Mouse (Mus musculus) brain, embryonic 14.5 days (tissue): ENCODE measurements at regions not wholly inside any gene's neighbourhood (a gene's known extent, or its start where the extent isn't known, plus 50 kb on each side); places are given as distances from the start of the nearest gene placed in this dataset.

ENCODE experiments used
- DNase-seq: peaks from one replicate; pipeline ENCODE4 v3.0.0-alpha.2; 2011; ENCODE audit warnings: low read depth
- CTCF ChIP-seq: fragments of 200-500 bp; IDR thresholded peaks from 2 replicates; pipeline ENCODE4 v1.5.1; 2012; ENCODE audit warnings: inconsistent platforms, mild to moderate bottlenecking, moderate library complexity, borderline replicate concordance; ENCODE audit not compliant: insufficient read depth, insufficient read length; ENCODE audit errors: extremely low read depth
- POLR2A ChIP-seq: fragments of 200-500 bp; IDR thresholded peaks from 2 replicates; pipeline ENCODE4 v1.6.1; 2012; ENCODE audit warnings: mild to moderate bottlenecking, inconsistent platforms, borderline replicate concordance; ENCODE audit not compliant: poor library complexity, insufficient read depth, insufficient read length, severe bottlenecking; ENCODE audit errors: extremely low read depth

GRCm38 (mm10) chr1:163190841-163191240 lies 105.4 kb upstream of the Mroh9 start:
- DNase-seq: no peak
- no peak for TF ChIP-seq POLR2A
- no peak for TF ChIP-seq CTCF

- DNase-seq: no peak
- TF ChIP-seq CTCF (no peak), POLR2A (no peak)
Measured at GRCm38 (mm10) chr1:163181851-163182250, 96.4 kb upstream of the Mroh9 start.

DNA sequence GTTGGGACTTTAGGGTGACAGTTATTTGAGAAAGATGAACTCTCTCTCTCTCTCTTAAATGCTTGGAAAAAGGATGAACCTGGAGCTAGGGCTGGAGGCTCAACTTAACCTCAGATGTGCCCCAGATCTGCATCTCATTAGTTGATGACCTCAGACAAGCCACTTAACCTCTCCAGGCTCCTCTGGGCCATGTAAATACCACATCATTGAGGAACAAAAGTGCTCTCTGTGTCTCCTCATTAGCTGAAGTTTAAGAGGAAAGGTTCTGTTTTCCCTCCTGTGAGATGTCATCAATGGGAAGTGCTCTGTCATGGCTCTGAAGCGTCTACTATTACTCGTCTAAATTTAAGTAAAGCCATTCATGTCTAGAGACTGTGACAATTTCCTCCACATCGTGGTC lies 91.5 kb upstream of the Mroh9 start:
- TF ChIP-seq POLR2A (no peak), CTCF (no peak)
- no peak for DNase-seq

GRCm38 (mm10) chr1:163167051-163167450 lies 81.6 kb upstream of the Mroh9 start:
- no peak for TF ChIP-seq CTCF
- no peak for TF ChIP-seq POLR2A
- DNase-seq: no peak

- TF ChIP-seq CTCF: no peak
- TF ChIP-seq POLR2A: no peak
- DNase-seq: no peak
Measured at GRCm38 (mm10) chr1:163163636-163164035, 78.2 kb upstream of the Mroh9 start.

GRCm38 (mm10) chr1:163159911-163160310 lies 74.4 kb upstream of the Mroh9 start:
- TF ChIP-seq POLR2A (no peak), CTCF (no peak)
- DNase-seq: no peak

DNA sequence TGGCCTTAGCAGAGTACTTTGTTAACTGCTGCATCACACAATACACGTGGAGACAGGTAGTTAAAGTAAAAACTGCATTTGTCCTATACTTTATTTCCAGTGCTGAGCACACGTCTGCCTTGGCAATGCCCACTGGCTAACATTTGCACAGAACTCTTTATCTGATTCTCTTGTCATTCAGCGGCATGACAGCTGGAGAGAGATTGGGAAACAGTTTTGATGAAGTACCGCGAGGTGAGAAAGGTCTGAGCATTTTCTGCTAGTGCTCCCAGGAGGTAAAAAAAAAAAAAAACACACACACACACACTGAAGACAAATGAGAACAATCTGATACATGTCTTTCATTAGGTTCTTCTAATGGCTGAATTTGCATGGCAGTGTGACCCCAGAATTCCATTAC lies 73.0 kb upstream of the Mroh9 start:
- no peak for DNase-seq
- TF ChIP-seq POLR2A: no peak
- no peak for TF ChIP-seq CTCF

DNA sequence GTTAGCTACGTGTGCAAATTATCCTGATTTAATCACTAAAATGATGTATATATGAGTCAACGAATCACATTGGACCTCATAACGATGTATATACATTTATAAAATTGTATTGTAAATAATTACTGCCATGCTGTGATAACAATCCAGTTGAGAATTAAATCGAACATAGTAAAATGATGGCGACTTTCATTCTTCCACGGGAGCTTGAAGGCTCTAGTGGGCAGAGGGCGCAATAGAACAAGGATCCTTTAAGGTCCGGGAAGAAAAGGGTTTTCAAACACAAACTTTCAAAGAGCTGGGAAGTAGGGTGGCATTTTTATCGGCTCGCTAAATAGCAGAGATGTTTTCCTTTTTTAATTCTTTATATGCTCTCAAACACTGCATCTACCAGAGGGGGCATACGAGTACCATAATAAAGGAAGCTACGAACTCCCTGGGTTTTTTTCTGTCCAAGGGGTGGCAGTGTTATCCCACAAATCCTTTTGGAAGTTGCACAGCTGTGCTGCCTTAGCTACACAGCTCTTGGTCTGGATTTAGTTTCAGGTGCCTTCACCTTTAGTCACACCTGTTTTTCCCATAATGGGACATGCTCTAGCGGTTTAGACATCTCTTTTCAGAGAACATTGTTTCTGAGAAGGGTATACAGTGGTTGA lies 64.9 kb upstream of the Mroh9 start:
- TF ChIP-seq POLR2A (no peak), CTCF (peak; percentile 80; the same call in 1 of the 2 replicates)
- peak; percentile 94 for DNase-seq

GRCm38 (mm10) chr1:163146641-163147040 lies 61.2 kb upstream of the Mroh9 start:
- no peak for TF ChIP-seq POLR2A
- TF ChIP-seq CTCF: no peak

DNA sequence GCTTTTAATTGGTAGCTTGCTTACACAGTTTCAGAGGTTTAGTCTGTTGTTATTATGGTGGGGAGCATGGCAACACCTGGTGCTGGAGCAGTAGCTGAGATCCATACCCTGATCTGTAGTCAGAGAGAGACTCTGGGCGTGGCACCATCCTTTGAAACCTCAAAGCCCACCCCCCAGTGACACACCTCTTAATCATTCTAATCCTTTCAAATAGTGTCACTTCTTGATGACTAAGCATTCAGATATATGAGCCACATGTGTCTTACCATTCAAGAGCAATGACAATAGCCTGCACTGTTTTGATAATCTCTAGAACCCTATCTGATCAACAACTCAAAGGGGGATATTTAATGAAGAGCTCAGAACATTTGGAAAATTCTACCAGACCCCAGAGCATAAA lies 57.6 kb upstream of the Mroh9 start:
- TF ChIP-seq CTCF (no peak), POLR2A (no peak)

More at GRCm38 (mm10) chr1:163146641-163147040, 61.2 kb upstream of the Mroh9 start:
- no peak for DNase-seq

GRCm38 (mm10) chr1:163141471-163141870 lies 56.0 kb upstream of the Mroh9 start:
- peak; percentile 27 for DNase-seq
- no peak for TF ChIP-seq POLR2A
- no peak for TF ChIP-seq CTCF

More for the DNA sequence above, 57.6 kb upstream of the Mroh9 start:
- no peak for DNase-seq

GRCm38 (mm10) chr1:163138179-163138578 lies 52.7 kb upstream of the Mroh9 start:
- no peak for DNase-seq
- TF ChIP-seq POLR2A: no peak
- no peak for TF ChIP-seq CTCF
